Mouse (Mus musculus) forebrain, embryonic 16.5 days (tissue): ENCODE data around the gene Clip4. TPM values are rescaled to one million over a fixed set of nuclear protein-coding genes. Genes with fewer than 3 reads are reported as not detected.

ENCODE experiments used
- ATAC-seq: fragments of 200-750 bp; cut with Nextera tagmentation; 2 replicates; pipeline ENCODE4 v1.8.0; 2017; ENCODE audit warnings: mild to moderate bottlenecking, moderate library complexity
- H3K27ac ChIP-seq: fragments of 300-500 bp; sonication (generic); 2 replicates; pipeline ENCODE4 v1.5.1; 2014; ENCODE audit warnings: low read length, control low read depth
- H3K27me3 ChIP-seq: fragments of 300-500 bp; sonication (generic); replicated peaks from 2 replicates; pipeline ENCODE4 v1.6.1; 2014; ENCODE audit warnings: low read length; ENCODE audit not compliant: control insufficient read depth, insufficient read depth
- H3K36me3 ChIP-seq: fragments of 300-500 bp; sonication (generic); 2 replicates; pipeline ENCODE4 v1.6.1; 2014; ENCODE audit not compliant: control insufficient read depth, insufficient read depth
- H3K4me1 ChIP-seq: fragments of 300-500 bp; sonication (generic); replicated peaks from 2 replicates; pipeline ENCODE4 v1.6.1; 2014; ENCODE audit warnings: low read length; ENCODE audit not compliant: control insufficient read depth, insufficient read depth
- H3K4me2 ChIP-seq: fragments of 300-500 bp; sonication (generic); 2 replicates; pipeline ENCODE4 v1.6.1; 2014; ENCODE audit warnings: mild to moderate bottlenecking, low read length, control low read depth
- H3K4me3 ChIP-seq: fragments of 300-500 bp; sonication (generic); replicated peaks from 2 replicates; pipeline ENCODE4 v1.5.1; 2014; ENCODE audit warnings: mild to moderate bottlenecking, low read length, control low read depth
- H3K9ac ChIP-seq: fragments of 300-500 bp; sonication (generic); replicated peaks from 2 replicates; pipeline ENCODE4 v1.6.1; 2014; ENCODE audit warnings: low read depth, low read length, control low read depth
- H3K9me3 ChIP-seq: fragments of 300-500 bp; sonication (generic); 2 replicates; pipeline ENCODE4 v1.6.1; 2016; ENCODE audit warnings: low read length; ENCODE audit not compliant: control insufficient read depth
- WGBS: fragments of 180-500 bp; shearing (Covaris S2); extraction: QIAGEN DNeasy Blood & Tissue Kit; methylation state at CpG from one replicate; pipeline ENCODE4 v1.1.7; 2014; 5-methylcytosine and 5-hydroxymethylcytosine counted together
- polyA plus RNA-seq: library from polyadenylated mRNA; unstranded; fragments of >200 nt; fragmentation: Nextera tagmentation; extraction: Ambion mirVana; gene quantifications from 2 replicates; pipeline ENCODE4 v1.2.1, GENCODE M21; 2015

Clip4 gene
- polyA plus RNA-seq, 1 experiment from 2014 or later = 10.8 TPM

- peak; percentile 91 for ATAC-seq
- peak overlapping the region; percentile 89 for H3K9ac ChIP-seq
- 0% methylated on average over 19 of the region's 29 CpGs for WGBS
- peak overlapping the region; percentile 87 for H3K4me2 ChIP-seq
- H3K9me3 ChIP-seq = peaks cover 4% of the 10 kb centered on the region; the same call in 1 of the 2 replicates
- no peaks in the 10 kb centered on the region for H3K36me3 ChIP-seq
- H3K27me3 ChIP-seq = no peaks in the 10 kb centered on the region
- H3K4me1 ChIP-seq = peaks cover 24% of the 10 kb centered on the region
- peak overlapping the region; percentile 80 for H3K4me3 ChIP-seq
- no peak overlapping the region for H3K27ac ChIP-seq
Observed at GRCm38 (mm10) chr17:71782242-71782698, 14.0 kb downstream of the Clip4 start.

DNA sequence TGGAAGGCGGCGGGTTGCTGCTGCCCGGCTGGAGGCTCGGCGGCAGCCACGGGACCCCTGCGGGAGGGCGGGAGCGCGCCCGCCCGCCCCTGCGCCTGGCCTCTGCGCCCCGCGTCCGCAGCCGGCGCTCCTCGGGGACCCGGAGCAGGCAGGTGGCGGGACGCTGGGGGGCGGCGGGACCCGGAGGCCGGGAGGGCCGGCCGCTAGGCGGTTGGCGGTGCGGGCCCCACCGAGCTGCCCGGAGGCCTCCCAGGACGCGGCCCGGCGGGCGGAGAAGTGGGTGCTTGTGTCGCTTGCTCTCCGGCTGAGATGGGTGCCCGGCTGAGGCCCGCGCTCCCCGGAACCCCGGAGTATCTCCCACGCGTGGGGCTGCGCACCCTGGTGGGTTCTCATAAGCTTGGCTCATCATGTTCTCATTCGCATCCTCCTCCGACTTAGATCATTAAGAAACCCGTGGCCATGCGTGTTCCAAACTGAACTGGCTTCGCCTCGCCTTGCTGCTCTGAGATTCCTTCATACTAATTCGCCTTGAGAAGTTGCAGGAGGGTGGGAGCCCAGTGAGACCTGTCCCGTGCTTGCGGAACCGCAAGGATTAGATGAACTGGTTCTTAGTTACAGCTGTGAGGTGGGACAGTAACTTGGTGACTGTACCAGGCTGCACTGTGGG lies 14.6 kb downstream of the Clip4 start:
- peaks cover 24% of the 10 kb centered on the region for H3K4me1 ChIP-seq
- peak; percentile 73 for ATAC-seq
- no peaks in the 10 kb centered on the region for H3K36me3 ChIP-seq
- no peaks in the 10 kb centered on the region for H3K27me3 ChIP-seq
- peak overlapping the region; percentile 80 for H3K4me3 ChIP-seq
- H3K9me3 ChIP-seq = peaks cover 4% of the 10 kb centered on the region; the same call in 1 of the 2 replicates
- peak overlapping the region; percentile 89 for H3K9ac ChIP-seq
- under 1% methylated on average over 57 of the region's 59 CpGs for whole genome bisulfite sequencing
- no peak overlapping the region for H3K27ac ChIP-seq
- H3K4me2 ChIP-seq = peak overlapping the region; percentile 87

GRCm38 (mm10) chr17:71783366-71783735 lies 15.1 kb downstream of the Clip4 start:
- Histone ChIP-seq H3K4me3 (peak overlapping the region; percentile 80), H3K4me2 (peak overlapping the region; percentile 87), H3K36me3 (no peaks in the 10 kb centered on the region), H3K9ac (peak overlapping the region; percentile 89), H3K27ac (no peak overlapping the region), H3K4me1 (peaks cover 24% of the 10 kb centered on the region), H3K27me3 (no peaks in the 10 kb centered on the region), H3K9me3 (peaks cover 4% of the 10 kb centered on the region; the same call in 1 of the 2 replicates)
- 2% methylated on average over 10 of the region's 10 CpGs for WGBS
- no peak; the same call in 1 of the 2 replicates for ATAC-seq

DNA sequence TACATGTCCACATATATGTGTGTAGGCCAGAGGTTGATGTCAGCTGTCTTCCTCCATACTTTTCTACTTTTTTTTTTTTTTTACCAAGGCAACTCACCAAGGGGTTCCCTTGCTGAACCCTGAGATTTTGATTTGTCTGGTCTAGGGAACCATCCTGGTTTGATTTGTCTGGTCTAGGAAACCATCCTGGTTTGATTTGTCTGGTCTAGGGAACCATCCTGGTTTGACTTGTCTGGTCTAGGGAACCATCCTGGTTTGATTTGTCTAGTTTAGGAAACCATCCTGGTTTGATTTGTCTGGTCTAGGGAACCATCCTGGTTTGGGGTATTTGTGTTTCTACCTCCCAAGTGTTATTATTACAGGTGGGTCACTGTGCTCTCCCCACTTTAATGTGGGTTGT lies 18.2 kb downstream of the Clip4 start:
- no peak overlapping the region for H3K4me3 ChIP-seq
- ATAC-seq = no peak
- no peaks in the 10 kb centered on the region for H3K9me3 ChIP-seq

GRCm38 (mm10) chr17:71791109-71791508 lies 22.8 kb downstream of the Clip4 start:
- no peak overlapping the region for H3K4me2 ChIP-seq
- no peak overlapping the region for H3K9ac ChIP-seq
- H3K4me3 ChIP-seq = no peak overlapping the region
- H3K36me3 ChIP-seq = no peaks in the 10 kb centered on the region
- H3K9me3 ChIP-seq = no peaks in the 10 kb centered on the region
- no peaks in the 10 kb centered on the region for H3K27me3 ChIP-seq
- ATAC-seq = no peak
- H3K27ac ChIP-seq = no peak overlapping the region
- no peaks in the 10 kb centered on the region for H3K4me1 ChIP-seq
- WGBS = 94% methylated on average over 4 of the region's 4 CpGs

More for the DNA sequence above, 18.2 kb downstream of the Clip4 start:
- Histone ChIP-seq H3K36me3 (no peaks in the 10 kb centered on the region), H3K4me1 (peaks cover 24% of the 10 kb centered on the region), H3K27me3 (no peaks in the 10 kb centered on the region), H3K4me2 (no peak overlapping the region), H3K27ac (no peak overlapping the region), H3K9ac (no peak overlapping the region)

DNA sequence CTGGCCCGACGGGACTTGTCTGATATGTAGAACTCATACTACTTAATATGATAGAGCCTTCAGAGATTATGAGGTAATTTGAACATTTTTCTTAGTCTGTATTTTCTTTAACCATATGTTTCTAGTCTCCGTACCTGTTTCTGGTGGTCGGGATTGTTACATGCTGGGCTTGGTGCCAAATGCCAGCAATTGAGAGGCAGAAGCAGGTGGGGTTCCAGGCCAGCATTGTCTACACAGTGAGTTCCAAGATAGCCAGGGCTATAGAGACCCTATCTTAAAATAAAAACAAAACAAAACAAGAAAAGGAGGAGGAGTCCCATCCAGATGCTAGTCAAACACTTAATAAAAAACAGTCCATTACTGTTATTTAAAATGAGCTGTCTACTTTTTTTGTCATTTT lies 23.3 kb downstream of the Clip4 start:
- H3K36me3 ChIP-seq = no peaks in the 10 kb centered on the region

GRCm38 (mm10) chr17:71795521-71796205 lies 27.4 kb downstream of the Clip4 start:
- no peak overlapping the region for H3K4me2 ChIP-seq
- H3K36me3 ChIP-seq = no peaks in the 10 kb centered on the region
- no peak overlapping the region for H3K9ac ChIP-seq
- H3K27me3 ChIP-seq = no peaks in the 10 kb centered on the region
- H3K27ac ChIP-seq = no peak overlapping the region
- WGBS = 85% methylated on average over 15 of the region's 15 CpGs
- H3K4me3 ChIP-seq = no peak overlapping the region
- ATAC-seq = no peak
- H3K9me3 ChIP-seq = no peaks in the 10 kb centered on the region
- H3K4me1 ChIP-seq = no peaks in the 10 kb centered on the region

More for the DNA sequence above, 23.3 kb downstream of the Clip4 start:
- ATAC-seq = no peak
- WGBS = 77% methylated on average over 4 of the region's 4 CpGs
- Histone ChIP-seq H3K27ac (no peak overlapping the region), H3K9ac (no peak overlapping the region), H3K4me2 (no peak overlapping the region), H3K9me3 (no peaks in the 10 kb centered on the region), H3K4me1 (no peaks in the 10 kb centered on the region), H3K27me3 (no peaks in the 10 kb centered on the region), H3K4me3 (no peak overlapping the region)

DNA sequence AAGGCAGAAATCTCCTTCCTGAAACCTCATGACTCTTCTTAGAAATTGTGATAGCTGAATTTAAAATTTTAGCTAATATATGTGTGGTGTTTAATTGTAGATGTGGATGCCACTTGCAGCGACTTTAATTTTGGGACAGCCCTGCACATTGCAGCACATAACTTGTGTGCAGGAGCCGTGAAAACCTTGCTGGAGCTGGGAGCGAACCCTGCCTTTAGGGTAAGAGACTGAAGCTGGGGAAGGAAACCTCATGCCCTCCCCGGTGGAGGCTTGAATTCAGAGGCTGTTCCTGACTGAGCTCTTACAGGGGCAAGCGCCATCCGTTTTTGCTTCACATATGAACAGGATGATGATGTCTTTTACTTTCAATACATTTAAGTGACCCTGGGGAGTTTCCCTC lies 35.2 kb downstream of the Clip4 start:
- Histone ChIP-seq H3K9me3 (no peaks in the 10 kb centered on the region), H3K4me1 (no peaks in the 10 kb centered on the region), H3K4me2 (no peak overlapping the region), H3K27ac (no peak overlapping the region), H3K9ac (no peak overlapping the region), H3K27me3 (no peaks in the 10 kb centered on the region), H3K36me3 (peaks cover 7% of the 10 kb centered on the region), H3K4me3 (no peak overlapping the region)
- ATAC-seq = no peak
- WGBS = 89% methylated on average over 6 of the region's 6 CpGs

DNA sequence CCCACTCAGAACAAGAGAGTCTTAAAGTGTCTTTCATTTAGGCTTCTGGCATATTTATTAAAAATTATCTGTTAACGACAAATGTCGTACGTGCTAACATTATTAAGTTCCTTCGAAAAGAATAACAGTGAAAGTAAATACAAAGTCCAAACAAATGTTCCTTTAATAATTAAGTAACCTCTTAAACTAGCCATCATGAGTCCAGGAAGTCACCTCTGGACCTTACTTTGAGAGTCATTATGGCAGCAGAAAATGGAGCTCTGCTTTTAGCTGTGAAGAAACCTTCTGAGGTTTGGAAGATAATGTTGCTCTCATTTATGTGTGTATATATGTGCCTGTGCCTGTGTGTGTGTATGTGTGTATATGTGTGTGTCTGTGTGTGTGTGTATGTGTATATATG lies 35.6 kb downstream of the Clip4 start:
- H3K4me1 ChIP-seq = no peaks in the 10 kb centered on the region
- no peak overlapping the region for H3K4me3 ChIP-seq
- no peaks in the 10 kb centered on the region for H3K27me3 ChIP-seq
- peaks cover 7% of the 10 kb centered on the region for H3K36me3 ChIP-seq
- WGBS = 92% methylated on average over 4 of the region's 4 CpGs
- H3K4me2 ChIP-seq = no peak overlapping the region
- no peaks in the 10 kb centered on the region for H3K9me3 ChIP-seq
- ATAC-seq = no peak
- no peak overlapping the region for H3K27ac ChIP-seq
- no peak overlapping the region for H3K9ac ChIP-seq
